Mouse (Mus musculus) forebrain, embryonic 16.5 days (tissue): ENCODE measurements at regions not wholly inside any gene's neighbourhood (a gene's known extent, or its start where the extent isn't known, plus 50 kb on each side); places are given as distances from the start of the nearest gene placed in this dataset.
A peak's percentile ranks its signal among the peaks of the same experiment; 100 is the strongest.

Experiments
- ATAC-seq: fragments of 200-750 bp; cut with Nextera tagmentation; 2 replicates; pipeline ENCODE4 v1.8.0; 2017; ENCODE audit warnings: mild to moderate bottlenecking, moderate library complexity
- H3K27ac ChIP-seq: fragments of 300-500 bp; sonication (generic); 2 replicates; pipeline ENCODE4 v1.5.1; 2014; ENCODE audit warnings: low read length, control low read depth
- H3K27me3 ChIP-seq: fragments of 300-500 bp; sonication (generic); replicated peaks from 2 replicates; pipeline ENCODE4 v1.6.1; 2014; ENCODE audit warnings: low read length; ENCODE audit not compliant: control insufficient read depth, insufficient read depth
- H3K36me3 ChIP-seq: fragments of 300-500 bp; sonication (generic); 2 replicates; pipeline ENCODE4 v1.6.1; 2014; ENCODE audit not compliant: control insufficient read depth, insufficient read depth
- H3K4me1 ChIP-seq: fragments of 300-500 bp; sonication (generic); replicated peaks from 2 replicates; pipeline ENCODE4 v1.6.1; 2014; ENCODE audit warnings: low read length; ENCODE audit not compliant: control insufficient read depth, insufficient read depth
- H3K4me2 ChIP-seq: fragments of 300-500 bp; sonication (generic); 2 replicates; pipeline ENCODE4 v1.6.1; 2014; ENCODE audit warnings: mild to moderate bottlenecking, low read length, control low read depth
- H3K4me3 ChIP-seq: fragments of 300-500 bp; sonication (generic); replicated peaks from 2 replicates; pipeline ENCODE4 v1.5.1; 2014; ENCODE audit warnings: mild to moderate bottlenecking, low read length, control low read depth
- H3K9ac ChIP-seq: fragments of 300-500 bp; sonication (generic); replicated peaks from 2 replicates; pipeline ENCODE4 v1.6.1; 2014; ENCODE audit warnings: low read depth, low read length, control low read depth
- H3K9me3 ChIP-seq: fragments of 300-500 bp; sonication (generic); 2 replicates; pipeline ENCODE4 v1.6.1; 2016; ENCODE audit warnings: low read length; ENCODE audit not compliant: control insufficient read depth
- WGBS: fragments of 180-500 bp; shearing (Covaris S2); extraction: QIAGEN DNeasy Blood & Tissue Kit; methylation state at CpG from one replicate; pipeline ENCODE4 v1.1.7; 2014; 5-methylcytosine and 5-hydroxymethylcytosine counted together

GRCm38 (mm10) chr12:32545466-32545865 lies 167.0 kb downstream of the Ccdc71l start:
- 82% methylated on average over 1 of the region's 1 CpGs for WGBS
- Histone ChIP-seq H3K4me1 (no peaks in the 10 kb centered on the region), H3K9ac (no peak overlapping the region), H3K27ac (no peak overlapping the region), H3K4me2 (no peak overlapping the region), H3K4me3 (no peak overlapping the region), H3K9me3 (peaks cover 6% of the 10 kb centered on the region), H3K27me3 (no peaks in the 10 kb centered on the region), H3K36me3 (no peaks in the 10 kb centered on the region)
- ATAC-seq, result no peak

- Histone ChIP-seq H3K9ac (no peak overlapping the region), H3K27me3 (no peaks in the 10 kb centered on the region), H3K4me1 (no peaks in the 10 kb centered on the region), H3K27ac (no peak overlapping the region), H3K4me2 (no peak overlapping the region), H3K4me3 (no peak overlapping the region), H3K9me3 (peaks cover 6% of the 10 kb centered on the region), H3K36me3 (no peaks in the 10 kb centered on the region)
- ATAC-seq, result no peak
These were observed 167.9 kb downstream of the Ccdc71l start for GRCm38 (mm10) chr12:32546356-32546755.

- no peaks in the 10 kb centered on the region for H3K9me3 ChIP-seq
- peak; percentile 31; the same call in 1 of the 2 replicates for ATAC-seq
- no peak overlapping the region for H3K4me2 ChIP-seq
- H3K36me3 ChIP-seq, result no peaks in the 10 kb centered on the region
- no peaks in the 10 kb centered on the region for H3K27me3 ChIP-seq
- no peak overlapping the region for H3K9ac ChIP-seq
- WGBS, result 37% methylated on average over 5 of the region's 5 CpGs
- H3K4me1 ChIP-seq, result 0 out of 2 replicates have a peak, but pooled peaks cover 2% of the 10 kb centered on the region
- H3K4me3 ChIP-seq, result no peak overlapping the region
- no peak overlapping the region for H3K27ac ChIP-seq
These were observed 175.3 kb downstream of the Ccdc71l start for GRCm38 (mm10) chr12:32553793-32554192.

GRCm38 (mm10) chr12:32567777-32568176 lies 189.3 kb downstream of the Ccdc71l start:
- 47% methylated on average over 3 of the region's 3 CpGs for WGBS
- Histone ChIP-seq H3K9me3 (no peaks in the 10 kb centered on the region), H3K4me3 (no peak overlapping the region), H3K4me2 (no peak overlapping the region), H3K9ac (no peak overlapping the region), H3K4me1 (no peaks in the 10 kb centered on the region), H3K36me3 (no peaks in the 10 kb centered on the region), H3K27ac (no peak overlapping the region), H3K27me3 (no peaks in the 10 kb centered on the region)
- ATAC-seq, result peak; percentile 72

GRCm38 (mm10) chr12:32581304-32581703 lies 202.8 kb downstream of the Ccdc71l start:
- Histone ChIP-seq H3K4me2 (no peak overlapping the region), H3K9ac (no peak overlapping the region), H3K9me3 (no peaks in the 10 kb centered on the region), H3K27ac (no peak overlapping the region), H3K36me3 (no peaks in the 10 kb centered on the region), H3K4me3 (no peak overlapping the region), H3K27me3 (no peaks in the 10 kb centered on the region), H3K4me1 (no peaks in the 10 kb centered on the region)
- WGBS, result 62% methylated on average over 6 of the region's 6 CpGs
- ATAC-seq, result no peak

GRCm38 (mm10) chr12:32602131-32602815 lies 217.1 kb upstream of the Nampt start:
- H3K9ac ChIP-seq, result no peak overlapping the region
- 71% methylated on average over 10 of the region's 10 CpGs for WGBS
- H3K36me3 ChIP-seq, result no peaks in the 10 kb centered on the region
- H3K4me2 ChIP-seq, result no peak overlapping the region
- H3K9me3 ChIP-seq, result no peaks in the 10 kb centered on the region
- no peaks in the 10 kb centered on the region for H3K27me3 ChIP-seq
- no peak overlapping the region for H3K27ac ChIP-seq
- no peak overlapping the region for H3K4me3 ChIP-seq
- ATAC-seq, result peak; percentile 71; the same call in 1 of the 2 replicates
- no peaks in the 10 kb centered on the region for H3K4me1 ChIP-seq

- Histone ChIP-seq H3K27me3 (no peaks in the 10 kb centered on the region), H3K9ac (no peak overlapping the region), H3K9me3 (no peaks in the 10 kb centered on the region), H3K27ac (no peak overlapping the region), H3K36me3 (no peaks in the 10 kb centered on the region), H3K4me1 (no peaks in the 10 kb centered on the region), H3K4me3 (no peak overlapping the region), H3K4me2 (no peak overlapping the region)
- ATAC-seq, result no peak
These were observed 214.0 kb upstream of the Nampt start for GRCm38 (mm10) chr12:32605353-32605752.

GRCm38 (mm10) chr12:32615000-32615399 lies 204.3 kb upstream of the Nampt start:
- Histone ChIP-seq H3K9ac (no peak overlapping the region), H3K4me1 (no peaks in the 10 kb centered on the region), H3K36me3 (no peaks in the 10 kb centered on the region), H3K4me3 (no peak overlapping the region), H3K27me3 (no peaks in the 10 kb centered on the region), H3K9me3 (no peaks in the 10 kb centered on the region), H3K4me2 (no peak overlapping the region), H3K27ac (no peak overlapping the region)
- WGBS, result 69% methylated on average over 3 of the region's 3 CpGs
- no peak for ATAC-seq

- Histone ChIP-seq H3K9me3 (no peaks in the 10 kb centered on the region), H3K4me3 (no peak overlapping the region), H3K27me3 (no peaks in the 10 kb centered on the region), H3K36me3 (no peaks in the 10 kb centered on the region), H3K4me2 (no peak overlapping the region), H3K4me1 (no peaks in the 10 kb centered on the region), H3K9ac (no peak overlapping the region), H3K27ac (no peak overlapping the region)
- 82% methylated on average over 5 of the region's 5 CpGs for WGBS
- no peak for ATAC-seq
These were observed 203.3 kb upstream of the Nampt start for GRCm38 (mm10) chr12:32616086-32616485.

GRCm38 (mm10) chr12:32617031-32617430 lies 202.3 kb upstream of the Nampt start:
- ATAC-seq, result no peak

More at GRCm38 (mm10) chr12:32617031-32617430, 202.3 kb upstream of the Nampt start:
- H3K4me1 ChIP-seq, result no peaks in the 10 kb centered on the region
- no peaks in the 10 kb centered on the region for H3K36me3 ChIP-seq
- no peak overlapping the region for H3K9ac ChIP-seq
- H3K4me2 ChIP-seq, result no peak overlapping the region
- 71% methylated on average over 1 of the region's 1 CpGs for WGBS
- no peak overlapping the region for H3K4me3 ChIP-seq
- H3K27me3 ChIP-seq, result no peaks in the 10 kb centered on the region
- no peak overlapping the region for H3K27ac ChIP-seq
- H3K9me3 ChIP-seq, result no peaks in the 10 kb centered on the region
